Mouse (Mus musculus): ENCODE measurements at regions not wholly inside any gene's neighbourhood (a gene's known extent, or its start where the extent isn't known, plus 50 kb on each side); places are given as distances from the start of the nearest gene placed in this dataset.

DNA sequence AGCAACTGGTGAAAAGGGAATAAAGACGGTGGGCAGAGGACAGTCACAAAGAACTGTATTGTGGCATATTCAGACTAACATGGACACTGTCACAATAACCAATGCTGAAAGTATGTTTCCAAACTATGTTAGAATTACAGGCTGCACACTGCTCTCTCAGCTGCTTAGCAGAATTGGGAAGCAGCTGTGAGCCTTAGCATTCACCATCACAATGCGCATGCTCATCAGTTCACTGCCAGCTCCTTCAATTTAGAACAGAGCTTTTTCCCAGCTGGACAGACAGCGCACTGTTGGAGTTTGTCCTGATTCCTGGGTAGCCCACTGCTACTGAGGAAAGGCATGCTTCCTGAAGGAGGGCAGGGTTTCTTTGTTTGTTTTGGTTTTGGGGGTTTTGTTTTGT is 2735.2 kb upstream of the Gm6569 start:
- Histone ChIP-seq H3K27me3 (ENCODE audit: insufficient read depth, low read length) (no peaks in the 10 kb centered on the region), H3K4me2 (ENCODE audit: low read depth) (no peak overlapping the region), H3K9ac (no peak overlapping the region), H3K4me1 (ENCODE audit: insufficient read depth) (no peaks in the 10 kb centered on the region), H3K36me3 (ENCODE audit: insufficient read depth) (no peaks in the 10 kb centered on the region), H3K27ac (ENCODE audit: low read depth, low read length) (no peak overlapping the region), H3K9me3 (ENCODE audit: low read length) (no peaks in the 10 kb centered on the region), H3K4me3 (ENCODE audit: low read depth, low read length) (no peak overlapping the region)
- WGBS: 21% methylated on average over 3 of the region's 3 CpGs
- TF ChIP-seq CTCF (IDR thresholded peaks at IDR 0.05; ENCODE audit: low read depth): no peak
- DNase-seq (peak; percentile 67), ATAC-seq (peak; percentile 85)

- no peak for ATAC-seq
- Histone ChIP-seq H3K36me3 (ENCODE audit: insufficient read depth) (no peaks in the 10 kb centered on the region), H3K4me3 (ENCODE audit: low read depth, low read length) (no peak overlapping the region), H3K9me3 (ENCODE audit: low read length) (no peaks in the 10 kb centered on the region), H3K4me2 (ENCODE audit: low read depth) (no peak overlapping the region), H3K9ac (no peak overlapping the region), H3K27me3 (ENCODE audit: insufficient read depth, low read length) (no peaks in the 10 kb centered on the region), H3K4me1 (ENCODE audit: insufficient read depth) (no peaks in the 10 kb centered on the region), H3K27ac (ENCODE audit: low read depth, low read length) (no peak overlapping the region)
- no peak for TF ChIP-seq CTCF (IDR thresholded peaks at IDR 0.05; ENCODE audit: low read depth)
- no peak for DNase-seq
Measured at GRCm38 (mm10) chr15:71129802-71130201, 2704.6 kb upstream of the Gm6569 start.

DNA sequence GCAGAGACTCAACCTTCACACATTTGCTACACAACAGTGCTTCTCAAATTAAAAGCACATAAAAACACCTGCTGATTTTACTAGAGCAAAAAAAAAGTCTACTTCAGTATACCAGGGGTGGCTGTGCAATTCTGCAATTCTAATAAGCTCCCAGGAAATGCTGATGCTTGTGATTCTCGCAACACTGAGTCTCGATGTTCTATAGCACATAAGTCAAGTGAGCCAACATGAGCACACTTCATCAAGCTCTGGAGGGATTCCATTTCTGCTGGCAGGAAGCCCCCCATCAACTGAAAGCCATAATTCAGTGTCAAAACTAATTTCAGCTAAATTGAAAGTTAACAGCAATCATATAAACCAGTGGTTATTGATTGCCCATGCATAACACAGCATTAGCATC is 2676.7 kb upstream of the Gm6569 start:
- Histone ChIP-seq H3K36me3 (ENCODE audit: insufficient read depth) (no peaks in the 10 kb centered on the region), H3K27me3 (ENCODE audit: insufficient read depth, low read length) (no peaks in the 10 kb centered on the region), H3K9ac (no peak overlapping the region), H3K4me2 (ENCODE audit: low read depth) (no peak overlapping the region), H3K4me1 (ENCODE audit: insufficient read depth) (no peaks in the 10 kb centered on the region), H3K27ac (ENCODE audit: low read depth, low read length) (no peak overlapping the region), H3K4me3 (ENCODE audit: low read depth, low read length) (no peak overlapping the region), H3K9me3 (ENCODE audit: low read length) (no peaks in the 10 kb centered on the region)
- peak; percentile 29 for DNase-seq
- no peak for TF ChIP-seq CTCF (IDR thresholded peaks at IDR 0.05; ENCODE audit: low read depth)
- WGBS: 40% methylated on average over 2 of the region's 2 CpGs
- no peak for ATAC-seq

GRCm38 (mm10) chr15:71162097-71162496 is 2672.3 kb upstream of the Gm6569 start:
- ATAC-seq: no peak

DNA sequence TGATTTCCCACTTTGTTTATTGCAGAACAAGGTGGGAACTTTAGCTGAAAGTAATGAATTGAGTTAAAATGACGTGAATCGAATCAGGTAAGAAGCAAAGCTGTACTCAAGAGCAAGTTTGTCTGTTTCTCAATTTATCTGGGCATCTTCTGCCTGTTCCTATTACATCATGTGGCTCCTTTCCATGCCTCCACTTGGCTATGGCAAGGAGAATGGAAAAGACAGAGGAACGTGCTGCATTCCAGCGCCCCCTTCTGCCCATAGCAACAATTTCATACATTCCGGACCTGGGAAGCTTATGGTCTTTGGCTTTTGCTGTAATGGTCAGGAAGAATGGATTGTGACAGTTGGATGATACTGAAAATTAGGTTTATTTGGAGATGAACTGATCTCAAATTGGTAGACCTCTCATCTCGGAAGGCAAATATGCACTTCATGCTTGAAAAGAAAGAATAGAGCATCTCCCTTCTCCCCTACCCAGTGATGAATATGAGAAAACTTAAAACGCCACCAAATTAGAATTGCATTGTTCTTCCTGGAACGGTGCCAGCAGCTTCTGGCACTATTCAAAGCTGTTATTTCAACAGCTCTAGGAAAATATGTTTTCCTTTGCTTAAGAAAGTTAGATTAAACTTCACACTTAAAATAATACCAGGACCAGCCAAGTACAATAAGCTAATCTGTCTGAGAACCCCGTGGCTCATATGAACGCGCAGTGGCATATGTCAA is 2639.2 kb upstream of the Gm6569 start:
- DNase-seq: peak; percentile 85
- Histone ChIP-seq H3K4me3 (ENCODE audit: low read depth, low read length) (no peak overlapping the region), H3K36me3 (ENCODE audit: insufficient read depth) (no peaks in the 10 kb centered on the region), H3K9ac (no peak overlapping the region), H3K27me3 (ENCODE audit: insufficient read depth, low read length) (no peaks in the 10 kb centered on the region), H3K4me1 (ENCODE audit: insufficient read depth) (no peaks in the 10 kb centered on the region), H3K9me3 (ENCODE audit: low read length) (no peaks in the 10 kb centered on the region), H3K27ac (ENCODE audit: low read depth, low read length) (no peak overlapping the region), H3K4me2 (ENCODE audit: low read depth) (no peak overlapping the region)
- WGBS: 27% methylated on average over 11 of the region's 11 CpGs
- TF ChIP-seq CTCF (IDR thresholded peaks at IDR 0.05; ENCODE audit: low read depth): peak; percentile 73
- peak; percentile 79 for ATAC-seq

More at GRCm38 (mm10) chr15:71162097-71162496, 2672.3 kb upstream of the Gm6569 start:
- no peaks in the 10 kb centered on the region for H3K27me3 ChIP-seq (ENCODE audit: insufficient read depth, low read length)
- no peaks in the 10 kb centered on the region for H3K4me1 ChIP-seq (ENCODE audit: insufficient read depth)
- H3K36me3 ChIP-seq (ENCODE audit: insufficient read depth): no peaks in the 10 kb centered on the region
- no peak overlapping the region for H3K4me2 ChIP-seq (ENCODE audit: low read depth)
- no peaks in the 10 kb centered on the region for H3K9me3 ChIP-seq (ENCODE audit: low read length)
- H3K27ac ChIP-seq (ENCODE audit: low read depth, low read length): no peak overlapping the region
- no peak overlapping the region for H3K9ac ChIP-seq
- DNase-seq: no peak
- no peak for TF ChIP-seq CTCF (IDR thresholded peaks at IDR 0.05; ENCODE audit: low read depth)
- H3K4me3 ChIP-seq (ENCODE audit: low read depth, low read length): no peak overlapping the region

DNA sequence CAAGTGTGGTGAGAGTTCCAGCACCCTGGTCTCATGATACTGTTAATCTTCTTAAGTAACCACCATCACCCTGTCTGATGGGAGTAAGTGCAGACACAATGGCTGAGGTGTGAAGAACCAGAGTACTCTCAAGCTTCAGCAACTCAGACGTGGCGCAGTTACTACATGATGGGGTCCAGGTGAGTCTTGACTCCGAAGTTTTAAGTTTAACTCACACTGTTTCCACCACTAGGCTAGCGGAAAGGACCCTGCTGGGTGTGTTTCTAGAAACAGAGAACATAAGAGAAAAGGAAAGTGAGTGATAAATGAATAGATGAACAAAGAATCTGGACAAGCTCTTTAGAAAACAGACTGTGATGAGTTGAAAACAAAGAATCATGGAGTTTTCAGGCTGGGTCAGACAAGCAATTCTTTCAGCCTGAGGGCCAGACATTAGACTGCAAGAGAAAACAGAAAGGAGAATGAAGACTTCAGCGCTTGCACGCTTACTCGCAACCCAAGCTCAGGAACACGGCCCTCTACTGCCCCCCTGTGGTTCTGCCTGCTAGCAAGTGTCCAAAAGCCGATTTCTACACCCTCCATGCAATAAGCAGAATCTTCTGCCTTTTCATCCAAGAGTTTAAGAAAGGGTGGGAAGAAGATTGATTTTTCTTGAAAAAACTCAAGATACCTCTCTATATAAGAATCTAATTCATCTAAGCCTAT is 2593.6 kb upstream of the Gm6569 start:
- Histone ChIP-seq H3K36me3 (ENCODE audit: insufficient read depth) (no peaks in the 10 kb centered on the region), H3K9ac (no peak overlapping the region), H3K4me3 (ENCODE audit: low read depth, low read length) (no peak overlapping the region), H3K27me3 (ENCODE audit: insufficient read depth, low read length) (no peaks in the 10 kb centered on the region), H3K4me2 (ENCODE audit: low read depth) (no peak overlapping the region), H3K4me1 (ENCODE audit: insufficient read depth) (no peaks in the 10 kb centered on the region), H3K27ac (ENCODE audit: low read depth, low read length) (no peak overlapping the region), H3K9me3 (ENCODE audit: low read length) (no peaks in the 10 kb centered on the region)
- peak; percentile 92 for TF ChIP-seq CTCF (IDR thresholded peaks at IDR 0.05; ENCODE audit: low read depth)
- peak; percentile 93 for DNase-seq
- peak; percentile 85 for ATAC-seq
- WGBS: 34% methylated on average over 9 of the region's 9 CpGs

GRCm38 (mm10) chr15:71243539-71243938 is 2590.8 kb upstream of the Gm6569 start:
- WGBS: 54% methylated on average over 9 of the region's 9 CpGs
- DNase-seq: peak; percentile 73
- H3K9ac ChIP-seq: no peak overlapping the region
- TF ChIP-seq CTCF (IDR thresholded peaks at IDR 0.05; ENCODE audit: low read depth): no peak
- no peak overlapping the region for H3K27ac ChIP-seq (ENCODE audit: low read depth, low read length)
- H3K4me2 ChIP-seq (ENCODE audit: low read depth): no peak overlapping the region
- peak; percentile 87 for ATAC-seq
- H3K4me3 ChIP-seq (ENCODE audit: low read depth, low read length): no peak overlapping the region
- no peaks in the 10 kb centered on the region for H3K36me3 ChIP-seq (ENCODE audit: insufficient read depth)
- H3K27me3 ChIP-seq (ENCODE audit: insufficient read depth, low read length): no peaks in the 10 kb centered on the region
- H3K4me1 ChIP-seq (ENCODE audit: insufficient read depth): no peaks in the 10 kb centered on the region
- H3K9me3 ChIP-seq (ENCODE audit: low read length): no peaks in the 10 kb centered on the region

All from forebrain, postnatal 0 days (tissue).